Mouse (Mus musculus): Measurements from ENCODE around the gene Cat.

DNA sequence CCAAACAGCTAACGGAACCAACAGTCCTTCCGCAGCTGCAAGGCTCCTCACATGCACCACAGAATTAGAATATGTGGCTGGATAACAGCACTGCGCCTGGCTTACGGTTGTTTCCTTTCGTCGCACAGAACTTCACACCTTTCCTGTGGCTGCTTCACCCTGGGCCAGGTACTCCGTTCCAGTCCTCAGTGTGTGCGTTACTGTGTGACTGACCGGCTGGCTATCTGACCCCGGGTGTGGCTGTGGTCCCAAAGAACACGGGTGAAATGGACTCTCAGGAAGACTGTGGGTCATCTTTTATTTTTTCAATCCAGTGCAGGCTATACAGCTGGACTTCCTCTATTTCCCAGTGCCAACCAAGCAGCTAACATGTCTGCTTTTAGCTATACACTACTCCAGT, 19.5 kb downstream of the Cat start:
- TF ChIP-seq CTCF (IDR thresholded peaks at IDR 0.05; ENCODE audit: low read depth) (no peak), EP300 (IDR thresholded peaks at IDR 0.05; ENCODE audit: low read depth) (no peak)
